Mouse (Mus musculus): ENCODE measurements around the gene AI837181.

The AI837181 gene

DNA sequence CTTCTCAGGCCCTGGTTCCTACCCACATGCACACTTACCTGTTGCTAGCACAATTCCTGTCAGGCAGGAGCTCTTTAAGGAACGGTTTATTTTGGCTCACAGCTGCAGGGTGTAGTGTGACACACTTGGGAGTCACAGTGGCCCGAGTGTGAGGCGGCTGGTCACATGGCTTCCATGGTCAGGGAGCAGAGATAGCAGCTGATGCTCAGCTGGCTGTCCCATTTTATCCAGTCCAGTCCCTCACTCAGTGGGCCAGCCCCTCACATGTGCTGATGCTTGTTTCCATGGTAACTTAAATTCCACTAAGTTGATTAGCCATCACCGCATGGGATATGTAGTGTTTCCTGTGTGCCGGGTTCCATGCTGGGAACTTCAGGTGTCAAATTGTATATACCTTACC lies 13.0 kb upstream of the AI837181 start:
- in situ Hi-C loops (cut with MboI; ENCODE audit: unreplicated experiment in 2 of 2): no loop called here

DNA sequence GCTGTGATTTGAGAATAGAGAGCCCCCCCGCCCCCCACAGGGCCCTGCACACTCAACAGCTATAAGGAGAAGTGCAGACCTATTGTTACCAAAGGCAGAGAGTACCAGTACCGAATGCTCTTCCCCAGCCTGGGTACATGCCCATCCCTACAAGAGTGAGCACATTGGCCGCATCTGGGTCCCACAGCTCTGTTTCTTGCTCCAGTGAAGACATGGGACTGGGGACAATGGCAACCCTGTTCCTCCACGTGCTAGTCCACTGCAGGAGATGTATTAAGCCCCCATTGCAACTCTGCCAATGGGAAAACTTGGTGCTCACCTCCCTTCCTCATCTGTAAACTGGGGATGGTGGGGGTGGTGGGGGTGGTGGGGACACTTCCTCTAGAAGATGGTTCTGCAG lies 11.1 kb upstream of the AI837181 start:
- in situ Hi-C loops (cut with MboI; ENCODE audit: unreplicated experiment in 2 of 2): no loop called here

DNA sequence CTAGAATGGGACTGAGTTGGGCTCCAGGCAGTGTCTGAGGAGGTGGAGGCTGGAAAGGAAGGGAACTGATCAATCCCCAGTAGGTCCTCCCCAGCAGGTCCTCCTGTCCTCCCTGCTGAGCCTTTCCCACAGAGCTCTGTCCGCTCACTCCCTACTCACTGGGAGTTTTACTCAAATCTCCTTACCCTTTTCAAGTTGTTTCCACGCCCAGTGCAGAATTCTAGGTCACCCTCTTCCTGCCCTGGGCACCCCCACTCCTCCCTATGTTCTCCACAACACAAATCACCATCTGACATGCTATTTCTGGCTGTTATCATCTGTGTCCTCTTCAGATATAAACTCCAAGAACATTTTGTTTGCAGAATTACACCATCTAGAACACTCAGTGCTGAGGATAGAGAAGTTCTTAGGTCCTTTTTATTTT lies 10.4 kb upstream of the AI837181 start:
- in situ Hi-C loops (cut with MboI; ENCODE audit: unreplicated experiment in 2 of 2): no loop called here

DNA sequence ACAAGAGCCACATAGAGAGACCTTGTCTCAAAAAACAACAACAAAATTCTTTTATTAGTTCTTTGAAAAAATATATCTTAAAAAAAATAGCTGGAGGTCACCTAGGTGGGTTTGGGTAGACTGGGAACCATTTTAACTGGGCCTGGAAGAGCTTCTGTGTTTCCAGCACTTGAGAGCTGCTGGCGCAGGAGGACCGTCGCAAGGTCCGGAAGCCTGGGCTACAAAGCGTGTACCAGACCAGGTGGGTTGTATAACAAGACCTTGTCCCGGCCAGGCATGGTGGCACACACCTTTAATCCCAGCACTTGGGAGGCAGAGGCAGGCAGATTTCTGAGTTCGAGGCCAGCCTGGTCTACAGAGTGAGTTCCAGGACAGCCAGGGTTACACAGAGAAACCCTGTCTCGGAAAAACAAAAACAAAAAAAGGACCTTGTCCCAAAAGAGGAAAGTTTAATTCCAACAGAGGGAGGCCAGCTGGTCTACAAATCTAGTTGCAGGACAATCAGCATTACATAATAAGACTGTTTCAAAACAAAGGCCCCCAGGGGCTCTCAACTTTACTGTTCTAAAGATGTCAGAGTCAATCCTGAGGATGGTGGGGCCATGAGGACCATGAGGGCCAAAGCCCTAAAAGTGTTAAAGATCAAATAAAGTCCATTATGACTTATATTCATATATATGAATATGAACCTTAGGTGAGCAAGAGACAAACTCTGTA lies 6.0 kb upstream of the AI837181 start:
- in situ Hi-C loops (cut with MboI; ENCODE audit: unreplicated experiment in 2 of 2): no loop called here

DNA sequence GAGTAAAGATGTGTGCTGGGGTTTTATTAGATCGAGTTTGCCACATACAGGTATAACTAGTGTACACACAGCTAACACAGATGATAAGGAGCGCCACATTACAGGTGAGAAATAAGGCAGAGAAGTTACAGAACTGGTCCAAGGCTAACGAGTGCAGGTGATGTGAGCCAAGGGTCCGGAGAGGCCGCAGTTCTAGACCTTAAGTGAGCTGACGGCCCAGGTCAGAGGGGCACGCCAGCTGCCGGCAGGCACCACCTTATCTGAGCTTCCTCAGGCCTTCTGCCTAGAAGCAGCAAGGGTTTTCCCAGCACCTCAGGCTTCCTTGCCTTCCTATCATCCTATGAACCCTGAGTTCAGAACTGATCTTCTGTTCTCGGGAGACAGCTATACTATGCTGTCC lies 5.3 kb upstream of the AI837181 start:
- in situ Hi-C loops (cut with MboI; ENCODE audit: unreplicated experiment in 2 of 2): loop anchor here in 1 of 2 experiments (10.0 kb wide), 1 partner anchor 45 kb away; no protein-coding TSS in a partner anchor

DNA sequence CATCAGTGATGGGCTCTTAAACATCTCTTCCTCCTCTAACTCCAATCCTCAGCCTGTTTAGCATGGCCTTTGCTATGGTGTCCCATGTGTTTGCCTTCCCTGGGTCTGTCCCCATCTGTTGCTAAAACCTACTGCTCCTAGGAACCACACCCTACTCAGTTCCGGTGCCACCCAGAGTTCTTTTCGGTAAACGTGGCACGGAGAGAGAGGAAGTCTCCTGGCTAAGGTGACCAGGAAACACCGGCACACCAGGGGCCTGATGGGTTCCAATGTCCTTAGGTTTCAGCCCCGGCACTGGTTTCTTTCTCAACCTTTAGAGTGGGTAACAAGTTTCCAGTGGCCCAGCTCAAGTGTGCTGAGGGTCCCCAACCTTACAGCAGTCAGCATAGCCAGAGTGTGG lies 4.4 kb upstream of the AI837181 start:
- in situ Hi-C loops (cut with MboI; ENCODE audit: unreplicated experiment in 2 of 2): loop anchor here in 1 of 2 experiments (10.0 kb wide), 1 partner anchor 46 kb away; no protein-coding TSS in a partner anchor

DNA sequence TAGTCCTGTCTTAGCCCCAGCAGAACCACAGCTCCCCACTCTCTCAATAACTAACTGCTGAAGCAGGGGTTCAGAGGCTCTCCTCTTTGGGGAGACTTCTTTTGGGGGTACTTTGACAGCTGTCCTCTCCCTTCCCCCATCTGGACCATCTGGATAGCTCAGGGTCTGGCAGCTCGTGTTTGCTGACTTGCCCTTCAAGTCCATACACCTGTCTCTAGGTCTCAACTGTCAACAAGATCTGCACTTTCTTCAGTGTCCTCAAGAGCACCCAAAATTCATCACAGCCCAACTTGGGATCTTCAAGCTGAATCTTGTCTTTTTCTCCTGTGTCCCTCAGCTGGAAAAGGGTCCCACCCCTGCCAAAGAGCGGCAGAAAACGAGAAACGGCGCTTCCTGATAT lies 3.2 kb upstream of the AI837181 start:
- in situ Hi-C loops (cut with MboI; ENCODE audit: unreplicated experiment in 2 of 2): loop anchor here in 1 of 2 experiments (10.0 kb wide), 1 partner anchor 47 kb away; no protein-coding TSS in a partner anchor

DNA sequence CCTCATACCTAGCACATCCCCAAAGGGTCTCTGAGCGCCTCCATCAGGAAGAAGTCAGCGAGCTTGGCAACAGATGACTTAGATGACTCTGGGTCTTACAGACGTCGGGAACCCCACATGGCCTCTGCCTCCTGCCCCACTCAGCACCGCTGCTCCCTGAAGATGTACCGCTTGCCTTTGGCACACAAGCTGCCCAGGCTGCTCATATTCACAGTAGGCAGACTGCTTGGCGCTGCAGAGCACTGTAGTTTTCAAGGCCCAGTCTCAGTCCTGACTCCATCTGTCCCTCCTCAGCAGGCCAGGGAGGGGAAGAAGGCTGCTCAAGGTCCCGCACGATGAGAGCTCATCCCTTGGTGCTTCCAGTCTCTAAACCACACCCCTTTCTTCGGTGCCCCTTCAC lies 2.7 kb upstream of the AI837181 start:
- in situ Hi-C loops (cut with MboI; ENCODE audit: unreplicated experiment in 2 of 2): loop anchor here in 1 of 2 experiments (10.0 kb wide), 1 partner anchor 47 kb away; no protein-coding TSS in a partner anchor

DNA sequence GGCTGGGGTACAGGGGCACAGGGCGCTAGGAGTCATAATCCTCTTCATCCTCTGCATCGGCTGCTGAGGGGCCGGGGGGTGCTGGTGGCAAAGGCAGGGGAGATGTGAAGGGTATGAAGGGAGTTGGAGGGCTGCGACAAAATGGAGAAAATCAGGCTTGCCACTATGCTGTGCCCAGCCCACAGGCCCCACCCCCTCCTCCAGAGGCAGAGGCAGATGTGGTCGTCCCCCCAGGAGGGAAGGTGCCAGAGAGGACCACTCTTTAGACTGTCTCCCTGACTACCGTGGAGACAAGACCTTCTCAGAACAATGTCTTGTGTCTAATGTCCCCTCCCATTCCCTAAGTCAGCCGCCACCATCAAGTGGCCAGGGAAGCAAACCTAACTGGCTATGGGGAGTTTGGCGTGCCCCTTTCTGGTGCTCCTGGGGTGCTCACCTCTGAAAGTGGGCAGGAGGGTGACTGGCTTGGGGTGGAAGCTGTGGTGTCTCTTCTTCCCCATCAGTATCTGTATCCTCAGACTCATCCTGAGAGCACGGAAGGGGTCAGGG lies 2.0 kb upstream of the AI837181 start:
- in situ Hi-C loops (cut with MboI; ENCODE audit: unreplicated experiment in 2 of 2): loop anchor here in 1 of 2 experiments (10.0 kb wide), 1 partner anchor 48 kb away; no protein-coding TSS in a partner anchor

DNA sequence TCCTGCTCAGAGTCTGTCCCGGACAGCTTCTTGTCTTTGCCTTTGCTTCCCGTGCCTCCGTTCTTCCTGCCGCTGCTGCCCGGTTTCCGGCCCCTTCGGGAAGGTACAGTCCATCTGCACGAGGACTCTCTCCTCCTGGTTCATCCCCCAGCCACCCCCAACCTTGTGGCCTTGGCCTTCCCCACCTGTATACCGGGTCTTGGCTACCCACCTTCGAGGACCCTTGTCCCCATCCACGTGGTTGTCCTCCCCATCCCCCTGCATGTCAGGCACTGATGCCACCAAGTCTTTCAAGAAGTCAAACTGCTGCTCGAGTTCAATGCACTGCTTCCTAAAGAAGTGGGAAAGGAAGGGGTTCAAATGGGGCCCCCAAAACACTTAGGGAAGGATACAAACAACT lies 1.4 kb upstream of the AI837181 start:
- in situ Hi-C loops (cut with MboI; ENCODE audit: unreplicated experiment in 2 of 2): loop anchor here in 1 of 2 experiments (10.0 kb wide), 1 partner anchor 49 kb away; no protein-coding TSS in a partner anchor

DNA sequence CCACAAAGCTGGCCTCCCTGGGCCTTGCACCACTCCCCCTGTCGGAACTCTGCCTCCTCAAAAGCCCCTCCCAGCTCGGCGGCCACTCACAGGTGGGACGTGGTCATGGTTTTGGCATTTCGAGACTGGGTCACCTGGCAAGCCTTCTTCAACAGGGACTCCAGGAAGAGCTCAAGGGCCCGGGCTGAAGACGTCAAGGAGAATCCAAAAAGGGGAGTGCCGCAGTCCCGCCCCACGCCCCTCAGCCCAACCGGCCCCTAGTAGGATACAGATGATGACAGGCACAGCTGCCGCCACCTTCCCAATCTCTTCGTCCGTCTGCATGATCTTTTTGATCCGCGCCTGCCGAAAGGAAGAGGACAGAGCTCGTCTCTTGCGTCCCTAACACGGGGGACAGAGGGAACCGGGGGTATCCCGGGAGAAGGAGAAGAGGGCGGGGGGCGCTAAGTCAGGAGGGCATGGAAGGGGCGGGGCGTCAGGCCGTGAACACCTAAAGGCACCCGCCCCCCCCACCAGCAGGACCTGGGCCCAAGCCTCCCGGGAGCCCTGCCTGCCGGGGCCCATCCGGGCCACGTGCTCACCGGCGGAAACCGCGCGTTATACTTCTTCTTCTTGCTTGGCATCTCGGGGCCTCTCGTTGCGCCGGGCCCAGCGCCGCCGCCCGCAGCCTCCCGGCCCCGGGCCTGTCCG lies 707 bp upstream of the AI837181 start:
- in situ Hi-C loops (cut with MboI; ENCODE audit: unreplicated experiment in 2 of 2): loop anchor here in 1 of 2 experiments (10.0 kb wide), 1 partner anchor 49 kb away; no protein-coding TSS in a partner anchor

DNA sequence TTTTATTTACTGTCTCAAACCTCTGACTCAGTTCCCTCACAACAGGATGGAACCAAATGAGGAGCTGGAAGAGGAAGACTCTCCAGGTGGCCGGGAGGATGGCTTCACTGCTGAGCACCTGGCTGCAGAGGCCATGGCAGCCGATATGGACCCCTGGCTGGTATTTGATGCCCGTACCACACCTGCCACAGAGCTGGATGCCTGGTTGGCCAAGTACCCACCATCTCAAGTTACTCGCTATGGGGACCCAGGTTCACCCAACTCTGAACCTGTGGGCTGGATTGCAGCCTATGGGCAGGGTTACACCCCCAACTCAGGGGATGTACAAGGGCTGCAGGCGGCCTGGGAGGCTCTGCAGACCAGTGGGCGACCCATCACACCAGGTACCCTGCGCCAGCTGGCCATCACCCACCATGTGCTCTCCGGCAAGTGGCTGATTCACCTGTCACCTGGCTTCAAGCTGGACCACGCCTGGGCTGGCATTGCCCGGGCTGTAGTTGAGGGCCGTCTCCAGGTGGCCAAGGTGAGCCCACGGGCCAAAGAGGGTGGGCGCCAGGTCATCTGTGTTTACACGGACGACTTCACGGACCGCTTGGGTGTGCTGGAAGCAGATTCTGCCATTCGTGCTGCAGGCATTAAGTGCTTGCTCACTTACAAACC lies 1.1 kb downstream of the AI837181 start:
- in situ Hi-C loops (cut with MboI; ENCODE audit: unreplicated experiment in 2 of 2): loop anchor here (5.0 to 10.0 kb wide), 2 partner anchors 51 to 61 kb away; partner anchors contain the start of gene Mus81 (in 1 of the 2)

DNA sequence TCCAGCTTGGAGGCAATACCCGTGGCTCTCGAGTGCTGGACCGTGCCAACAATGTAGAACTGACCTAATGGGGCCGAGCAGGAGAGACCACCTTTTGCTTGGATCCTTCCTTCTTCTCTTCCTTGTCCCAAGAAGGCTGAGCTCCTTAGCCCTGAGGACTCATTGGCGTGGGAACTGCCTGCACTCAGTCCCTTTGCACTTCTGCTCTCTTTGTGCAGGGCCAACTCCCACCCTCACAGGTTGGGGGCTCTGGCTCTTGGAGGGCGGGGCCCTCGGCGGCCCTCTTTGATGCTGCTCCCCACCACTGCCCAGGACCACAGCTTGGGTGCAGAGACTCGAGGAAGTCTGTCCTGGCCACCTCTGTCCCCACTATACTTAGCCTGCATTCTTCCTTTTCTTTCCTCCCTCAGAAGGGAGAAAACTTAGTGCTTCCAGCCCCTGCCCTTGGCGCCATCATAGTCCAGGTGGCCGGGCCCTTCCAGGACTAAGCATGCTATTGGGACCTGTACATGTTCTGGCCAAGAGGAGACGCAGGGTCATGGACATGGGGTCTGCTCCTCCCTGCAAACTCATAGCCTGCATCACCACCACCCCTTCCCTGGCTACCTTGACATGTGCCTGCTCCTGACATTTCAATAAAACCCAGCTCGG lies 1.8 kb downstream of the AI837181 start:
- in situ Hi-C loops (cut with MboI; ENCODE audit: unreplicated experiment in 2 of 2): loop anchor here (5.0 to 10.0 kb wide), 2 partner anchors 52 to 61 kb away; partner anchors contain the start of gene Mus81 (in 1 of the 2)

DNA sequence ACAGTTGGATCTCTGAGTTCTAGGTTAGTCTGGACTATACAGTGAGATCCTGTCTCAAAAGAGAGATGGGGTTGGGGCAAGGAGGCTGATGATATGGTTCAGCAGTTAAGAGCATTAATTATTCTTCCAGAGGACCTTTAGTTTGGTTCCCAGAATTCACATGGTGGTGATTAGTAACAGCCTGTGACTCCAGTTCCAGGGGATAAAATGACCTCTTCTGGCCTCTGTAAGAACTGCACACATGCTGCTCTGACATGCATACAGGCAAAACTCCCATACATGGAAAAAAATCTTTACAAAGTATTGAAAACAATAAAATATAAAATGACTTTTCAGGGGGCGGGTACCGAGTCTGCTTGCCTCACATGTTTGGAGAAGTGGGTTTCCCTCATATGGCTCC lies 3.1 kb downstream of the AI837181 start:
- in situ Hi-C loops (cut with MboI; ENCODE audit: unreplicated experiment in 2 of 2): loop anchor here (5.0 to 10.0 kb wide), 2 partner anchors 53 to 59 kb away; partner anchors contain the start of gene Mus81 (in 1 of the 2)

DNA sequence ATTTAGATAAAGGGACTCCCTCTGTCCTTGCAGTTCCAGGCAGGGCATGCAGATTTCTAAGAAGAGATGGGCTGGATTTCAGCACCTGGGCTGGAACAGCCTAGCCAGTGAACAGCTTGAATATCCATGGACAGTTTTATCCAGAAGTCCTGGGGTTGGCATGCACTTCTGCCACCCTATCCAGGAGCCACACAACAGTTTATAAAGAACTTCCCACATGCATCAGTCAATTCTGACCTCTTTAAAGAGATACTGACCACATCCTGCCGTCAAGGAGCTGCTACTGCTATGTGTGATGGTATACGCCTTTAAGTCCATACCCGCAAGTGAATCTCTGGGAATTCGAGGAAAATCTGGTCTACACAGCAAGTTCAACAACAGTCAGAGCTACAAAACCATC lies 4.3 kb downstream of the AI837181 start:
- in situ Hi-C loops (cut with MboI; ENCODE audit: unreplicated experiment in 2 of 2): loop anchor here (5.0 to 10.0 kb wide), 2 partner anchors 54 to 58 kb away; partner anchors contain the start of gene Mus81 (in 1 of the 2)

DNA sequence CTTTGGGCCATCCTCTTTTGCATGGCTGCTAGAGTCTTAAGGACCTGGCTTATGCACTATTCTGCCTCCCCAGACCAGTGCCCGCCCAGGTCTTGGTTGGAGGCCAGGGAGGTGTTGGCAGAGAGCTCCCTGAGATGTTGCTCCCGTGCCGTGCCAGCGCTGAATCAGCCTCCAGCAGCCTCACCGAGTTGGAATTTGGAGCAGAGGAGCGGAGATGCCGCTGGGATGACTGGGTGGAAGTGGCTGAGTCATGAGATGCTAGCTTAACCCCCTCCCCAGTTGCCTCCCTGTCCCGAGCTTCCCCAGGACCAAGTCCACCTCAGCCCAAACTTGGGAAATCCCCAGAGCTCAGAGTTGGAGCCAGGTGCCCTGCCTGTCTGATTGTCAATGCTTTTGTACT lies 4.9 kb downstream of the AI837181 start:
- in situ Hi-C loops (cut with MboI; ENCODE audit: unreplicated experiment in 2 of 2): loop anchor here (5.0 to 10.0 kb wide), 2 partner anchors 55 to 57 kb away; partner anchors contain the start of gene Mus81 (in 2 of the 2)

DNA sequence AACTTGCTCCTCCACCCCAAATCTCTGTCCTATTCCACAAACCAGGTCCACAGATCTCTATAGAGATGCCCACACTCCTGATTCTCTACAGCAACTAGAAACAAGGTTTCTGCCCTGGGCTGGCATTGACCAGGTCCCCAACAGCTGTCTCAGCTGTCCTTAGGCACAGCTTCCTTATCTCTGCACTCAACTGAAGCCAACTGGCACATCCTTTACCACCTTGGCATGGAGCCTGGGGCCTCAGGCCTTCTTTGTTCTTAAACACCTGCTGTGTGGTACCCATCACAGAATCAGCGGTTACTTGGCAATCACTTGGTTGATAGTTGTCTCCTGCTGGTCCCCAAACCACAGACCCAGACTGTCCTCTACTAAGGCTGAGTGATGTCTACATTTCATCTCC lies 5.5 kb downstream of the AI837181 start:
- in situ Hi-C loops (cut with MboI; ENCODE audit: unreplicated experiment in 2 of 2): loop anchor here in 1 of 2 experiments (5.0 kb wide), 1 partner anchor 57 kb away; the partner anchor contains the start of gene Mus81

DNA sequence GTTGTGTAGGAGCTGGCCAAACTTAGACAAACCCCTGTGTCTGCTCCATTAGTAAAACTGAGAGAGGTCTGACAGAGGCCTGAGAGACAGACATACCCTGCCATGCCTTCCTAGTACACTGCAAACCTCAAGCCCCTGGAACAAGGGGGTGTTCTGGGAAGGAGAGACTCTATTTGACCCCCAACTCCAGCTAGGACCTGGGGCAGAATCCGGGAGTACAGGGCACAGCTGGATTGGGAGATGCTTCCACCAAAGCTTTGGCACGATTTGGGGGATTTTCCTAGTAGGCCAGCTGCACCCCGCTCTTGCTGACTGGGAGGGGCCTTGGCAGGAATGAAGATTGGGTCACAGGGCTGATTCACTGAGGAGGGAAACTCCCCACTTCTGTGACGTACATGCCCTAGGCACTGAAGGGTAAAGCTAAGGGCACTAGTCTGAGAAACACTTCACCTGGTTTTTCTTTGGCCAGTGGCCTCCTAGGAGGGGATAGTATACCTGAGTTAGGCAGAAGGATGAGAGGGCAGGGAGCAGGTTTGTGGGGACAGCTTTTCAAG lies 7.0 kb downstream of the AI837181 start:
- in situ Hi-C loops (cut with MboI; ENCODE audit: unreplicated experiment in 2 of 2): loop anchor here in 1 of 2 experiments (5.0 kb wide), 1 partner anchor 55 kb away; the partner anchor contains the start of gene Mus81

All from v-Abl transformed pro-B cells (cell line).